Mouse (Mus musculus) urinary bladder, adult 2 months (tissue): ENCODE measurements around the gene Nemf. TPM values are rescaled to one million over a fixed set of nuclear protein-coding genes. Genes with fewer than 3 reads are reported as not detected.

ENCODE experiments used
- DNase-seq: peaks from one replicate; pipeline ENCODE4 v3.0.0; 2022; ENCODE audit warnings: low spot score
- polyA plus RNA-seq: library from polyadenylated mRNA; depleted of rRNA; stranded (reverse); fragments of >200 nt; gene quantifications from 2 replicates; pipeline ENCODE4 v1.2.3, GENCODE M21; 2012

Gene Nemf
- polyA plus RNA-seq, 1 experiment: 28.8 TPM

GRCm38 (mm10) chr12:69304051-69304450, 52.9 kb downstream of the Nemf start:
- no peak for DNase-seq

GRCm38 (mm10) chr12:69302171-69302570, 54.8 kb downstream of the Nemf start:
- DNase-seq: no peak

- no peak for DNase-seq
These were observed 56.6 kb downstream of the Nemf start for GRCm38 (mm10) chr12:69300391-69300790.

GRCm38 (mm10) chr12:69299831-69300230, 57.1 kb downstream of the Nemf start:
- DNase-seq: no peak

- no peak for DNase-seq
These were observed 57.7 kb downstream of the Nemf start for GRCm38 (mm10) chr12:69299231-69299630.

- DNase-seq: no peak
These were observed 58.7 kb downstream of the Nemf start for GRCm38 (mm10) chr12:69298281-69298680.

- no peak for DNase-seq
These were observed 59.4 kb downstream of the Nemf start for GRCm38 (mm10) chr12:69297411-69298150.

GRCm38 (mm10) chr12:69296511-69297410, 60.2 kb downstream of the Nemf start, which contains the start of gene Klhdc2:
Klhdc2 (plus strand) TSS chr12:69296681.
- DNase-seq: peak; percentile 81

GRCm38 (mm10) chr12:69295651-69296050, 61.3 kb downstream of the Nemf start:
- DNase-seq: no peak

- no peak for DNase-seq
These were observed 62.0 kb downstream of the Nemf start for GRCm38 (mm10) chr12:69294936-69295335.

- DNase-seq: no peak
These were observed 63.1 kb downstream of the Nemf start for GRCm38 (mm10) chr12:69293815-69294214.

GRCm38 (mm10) chr12:69292401-69292800, 64.6 kb downstream of the Nemf start:
- DNase-seq: no peak

- no peak for DNase-seq
These were observed 68.3 kb downstream of the Nemf start for GRCm38 (mm10) chr12:69288699-69289098.

GRCm38 (mm10) chr12:69287535-69287934, 69.4 kb downstream of the Nemf start:
- DNase-seq: no peak

- no peak for DNase-seq
These were observed 73.8 kb downstream of the Nemf start for GRCm38 (mm10) chr12:69283146-69283545.

- DNase-seq: no peak
These were observed 76.0 kb downstream of the Nemf start for GRCm38 (mm10) chr12:69280915-69281314.

- DNase-seq: no peak
These were observed 77.0 kb downstream of the Nemf start for GRCm38 (mm10) chr12:69279931-69280469.

GRCm38 (mm10) chr12:69268956-69269355, 88.0 kb downstream of the Nemf start:
- DNase-seq: no peak

- no peak for DNase-seq
These were observed 88.9 kb downstream of the Nemf start for GRCm38 (mm10) chr12:69267956-69268632.

- no peak for DNase-seq
These were observed 91.9 kb downstream of the Nemf start for GRCm38 (mm10) chr12:69265031-69265430.

- DNase-seq: no peak
These were observed 94.7 kb downstream of the Nemf start for GRCm38 (mm10) chr12:69262251-69262650.
